Mouse (Mus musculus): ENCODE results near the gene Atp8b2. TPM values are rescaled to one million over a fixed set of nuclear protein-coding genes. Genes with fewer than 3 reads are reported as not detected.

Atp8b2 gene
- polyA plus RNA-seq (2016; fragmentation: Nextera tagmentation; extraction: Ambion mirVana) = 18.5 and 19.7 TPM in 2 replicates

DNA sequence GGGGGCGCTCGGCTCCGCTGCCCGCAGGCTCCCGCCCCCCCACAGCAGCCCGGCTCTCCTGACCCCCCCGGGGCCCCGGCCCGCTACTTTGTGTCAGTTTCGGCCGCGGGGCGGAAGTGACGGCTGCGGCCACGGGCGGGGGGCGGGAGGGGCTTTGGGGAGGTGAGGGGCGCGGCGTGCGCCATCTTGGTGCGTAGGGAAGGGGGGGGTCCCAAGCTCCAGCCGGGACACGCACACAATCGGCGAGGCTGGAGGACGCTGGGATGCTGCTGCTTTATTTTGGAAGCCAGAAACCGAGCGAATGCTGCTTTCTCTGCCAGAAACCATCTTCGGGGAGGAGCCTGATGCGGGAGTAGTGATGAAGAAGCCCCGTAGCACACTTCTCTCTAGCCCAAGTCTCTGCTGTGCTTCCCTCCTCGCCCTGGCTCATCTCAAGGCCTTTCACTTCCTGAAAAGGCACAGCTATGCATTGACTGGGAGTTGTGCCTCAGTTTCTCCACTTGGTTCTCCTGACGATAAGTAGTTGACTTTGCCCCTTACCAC lies at the start of gene Atp8b2:
Atp8b2 (minus strand) TSS at position 288 of the 543 bp plus-strand sequence.
- H3K4me1 ChIP-seq = peaks cover 54% of the 10 kb centered on the region
- peaks cover 8% of the 10 kb centered on the region for H3K36me3 ChIP-seq
- H3K9ac ChIP-seq = peak within 1 kb of the TSS; percentile 96
- peak; percentile 54 for ATAC-seq (ENCODE audit: low FRiP score, low read depth)
- H3K9me3 ChIP-seq = no peaks in the 10 kb centered on the region
- H3K4me3 ChIP-seq = peak within 1 kb of the TSS; percentile 96
- H3K4me2 ChIP-seq (replicated peaks) = peak within 1 kb of the TSS; percentile 99
- H3K27ac ChIP-seq = peak within 1 kb of the TSS; percentile 88
- under 1% methylated on average over 34 of the region's 35 CpGs for WGBS
- no peaks in the 10 kb centered on the region for H3K27me3 ChIP-seq (replicated peaks)

DNA sequence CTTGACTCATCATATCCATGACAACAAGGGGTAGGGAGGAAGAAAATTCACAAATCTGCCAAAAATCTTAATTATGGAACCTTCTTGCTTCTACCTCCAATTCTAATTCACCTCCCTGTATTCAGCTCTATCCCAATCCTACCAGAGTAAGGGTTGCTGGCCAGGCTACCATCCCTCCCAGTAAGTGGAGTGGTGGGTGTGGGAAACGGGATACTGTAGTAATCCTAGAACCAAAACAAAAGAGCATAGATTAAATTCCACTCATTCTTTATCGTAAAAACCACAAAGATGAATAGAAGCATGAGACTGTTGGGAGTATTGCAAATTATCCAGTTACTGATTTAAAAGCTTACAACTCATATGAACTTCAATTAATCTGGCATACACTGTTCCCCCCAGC lies 47.0 kb upstream of the Atp8b2 start:
- H3K9me3 ChIP-seq = no peaks in the 10 kb centered on the region
- 94% methylated on average over 2 of the region's 2 CpGs for WGBS
- peaks cover 91% of the 10 kb centered on the region for H3K36me3 ChIP-seq
- ATAC-seq (ENCODE audit: low FRiP score, low read depth) = no peak
- no peak overlapping the region for H3K4me2 ChIP-seq (replicated peaks)
- H3K27ac ChIP-seq = no peak overlapping the region
- H3K4me3 ChIP-seq = no peak overlapping the region
- H3K4me1 ChIP-seq = no peaks in the 10 kb centered on the region
- H3K27me3 ChIP-seq (replicated peaks) = no peaks in the 10 kb centered on the region
- no peak overlapping the region for H3K9ac ChIP-seq

DNA sequence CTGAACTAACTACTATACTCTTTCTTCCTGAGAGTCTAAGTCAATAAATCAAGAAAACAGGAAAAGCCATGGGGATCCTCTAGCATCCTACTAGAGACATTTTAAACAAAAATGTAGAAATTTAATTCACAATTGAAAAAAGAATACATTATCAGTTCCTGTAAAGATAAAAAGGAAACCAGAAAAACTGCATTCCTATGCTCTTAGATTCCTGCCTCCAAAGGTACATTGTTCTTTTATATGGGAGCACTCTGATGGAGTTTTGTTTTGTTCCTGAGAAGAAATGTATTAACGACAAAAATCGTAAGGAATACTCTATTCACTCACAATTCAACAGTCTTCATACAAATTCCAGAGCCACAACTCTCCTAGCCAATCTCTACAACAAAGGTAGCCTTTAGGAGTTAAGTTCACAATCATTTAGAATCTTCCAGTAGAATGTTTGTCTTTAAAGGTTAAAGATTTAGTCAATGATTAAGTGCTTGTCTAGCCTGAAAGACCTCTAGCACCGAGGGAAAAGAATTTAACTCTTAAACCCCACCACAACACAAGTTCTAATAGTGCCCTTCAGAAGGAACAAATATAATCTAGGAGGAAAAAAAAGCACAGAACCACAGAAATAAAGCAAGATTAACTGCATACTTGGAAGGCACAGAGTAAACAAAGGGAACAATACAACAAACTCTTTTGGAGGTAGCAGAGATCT lies 40.9 kb upstream of the Atp8b2 start:
- no peak for ATAC-seq (ENCODE audit: low FRiP score, low read depth)
- Histone ChIP-seq H3K27me3 (replicated peaks) (no peaks in the 10 kb centered on the region), H3K4me3 (no peak overlapping the region), H3K27ac (no peak overlapping the region), H3K9me3 (no peaks in the 10 kb centered on the region), H3K9ac (no peak overlapping the region), H3K4me1 (peaks cover 5% of the 10 kb centered on the region), H3K4me2 (replicated peaks) (no peak overlapping the region), H3K36me3 (peaks cover 68% of the 10 kb centered on the region)
- 82% methylated on average over 3 of the region's 3 CpGs for WGBS

DNA sequence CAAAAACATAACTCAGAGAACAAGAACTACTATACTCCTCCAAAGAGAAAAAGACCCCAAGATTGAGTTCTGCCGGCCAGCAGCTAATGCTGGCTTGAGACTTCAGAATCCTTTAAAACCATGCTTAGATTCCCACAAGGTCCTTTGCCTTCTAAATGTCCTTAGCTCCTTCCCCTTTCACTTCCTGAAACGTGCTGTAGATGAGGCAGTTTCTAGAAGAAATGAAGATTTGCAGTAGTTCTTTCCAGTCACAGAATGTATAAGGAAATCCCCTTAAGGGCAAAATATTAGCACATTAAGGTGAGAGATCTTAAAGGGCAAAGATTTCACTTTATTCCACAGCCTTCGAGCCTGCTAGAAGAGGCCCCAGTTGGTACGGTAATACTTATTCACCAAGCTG lies 36.5 kb upstream of the Atp8b2 start:
- no peak overlapping the region for H3K27ac ChIP-seq
- no peaks in the 10 kb centered on the region for H3K9me3 ChIP-seq
- no peak overlapping the region for H3K4me3 ChIP-seq
- peaks cover 17% of the 10 kb centered on the region for H3K4me1 ChIP-seq
- H3K27me3 ChIP-seq (replicated peaks) = no peaks in the 10 kb centered on the region
- peak overlapping the region; percentile 91; the same call in 1 of the 2 replicates for H3K4me2 ChIP-seq (replicated peaks)
- ATAC-seq (ENCODE audit: low FRiP score, low read depth) = no peak
- H3K36me3 ChIP-seq = peaks cover 41% of the 10 kb centered on the region
- H3K9ac ChIP-seq = no peak overlapping the region
- 88% methylated on average over 4 of the region's 4 CpGs for WGBS

DNA sequence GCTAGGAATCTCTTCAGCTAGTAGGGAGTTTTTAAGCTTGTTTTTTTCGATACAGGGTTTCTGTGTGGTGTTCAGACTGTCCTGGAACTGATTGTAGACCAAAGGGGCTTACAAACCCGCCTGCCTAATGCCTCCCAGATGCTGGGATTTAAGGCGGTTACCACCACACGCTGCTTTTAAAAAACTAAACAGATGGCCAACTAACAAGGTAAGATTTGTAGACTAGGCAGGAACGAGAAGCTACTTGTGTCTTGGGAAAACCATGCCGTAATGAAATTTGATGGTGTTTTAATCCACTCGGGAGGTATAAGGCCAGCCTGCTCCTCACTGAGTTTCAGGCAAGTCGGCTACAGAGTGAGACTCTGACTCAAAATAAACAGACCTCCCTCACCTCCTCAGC lies 35.8 kb upstream of the Atp8b2 start:
- Histone ChIP-seq H3K4me1 (peaks cover 17% of the 10 kb centered on the region), H3K9me3 (no peaks in the 10 kb centered on the region), H3K4me3 (peak overlapping the region; percentile 69), H3K27ac (peak overlapping the region; percentile 63), H3K9ac (peak overlapping the region; percentile 78), H3K36me3 (peaks cover 40% of the 10 kb centered on the region), H3K4me2 (replicated peaks) (peak overlapping the region; percentile 91), H3K27me3 (replicated peaks) (no peaks in the 10 kb centered on the region)
- 18% methylated on average over 8 of the region's 8 CpGs for WGBS
- ATAC-seq (ENCODE audit: low FRiP score, low read depth) = peak; percentile 35; the same call in 1 of the 2 replicates

DNA sequence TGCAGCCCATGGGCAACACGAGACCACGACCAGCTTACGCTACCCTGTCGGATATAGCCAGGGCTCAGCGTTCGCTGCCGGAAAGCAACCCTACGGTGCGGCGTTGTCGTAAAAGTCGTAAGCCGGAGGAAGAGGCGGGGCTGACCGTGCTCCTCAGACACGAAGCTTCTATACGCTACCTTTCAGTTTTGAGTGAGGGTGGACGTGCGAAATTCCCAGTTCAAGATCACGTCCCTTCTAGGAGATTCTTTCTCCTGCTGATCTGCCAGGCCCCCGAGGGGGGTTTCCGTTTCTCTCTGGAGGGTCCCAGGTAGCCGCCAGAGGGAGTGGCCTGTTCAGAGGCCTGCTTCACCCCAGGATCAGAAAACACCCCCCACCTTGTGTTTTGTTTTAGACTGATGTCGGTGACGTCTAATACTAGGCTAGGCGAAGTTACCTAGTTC lies 35.3 kb upstream of the Atp8b2 start, which contains the start of gene Hax1:
Hax1 (minus strand) TSS at position 169 of the 443 bp plus-strand sequence.
- peaks cover 17% of the 10 kb centered on the region for H3K4me1 ChIP-seq
- 0% methylated on average over 26 of the region's 26 CpGs for WGBS
- peak within 1 kb of the TSS; percentile 69 for H3K4me3 ChIP-seq
- peak within 1 kb of the TSS; percentile 78 for H3K9ac ChIP-seq
- no peaks in the 10 kb centered on the region for H3K27me3 ChIP-seq (replicated peaks)
- H3K4me2 ChIP-seq (replicated peaks) = peak within 1 kb of the TSS; percentile 91
- ATAC-seq (ENCODE audit: low FRiP score, low read depth) = peak; percentile 94
- H3K36me3 ChIP-seq = peaks cover 42% of the 10 kb centered on the region
- no peaks in the 10 kb centered on the region for H3K9me3 ChIP-seq
- H3K27ac ChIP-seq = peak within 1 kb of the TSS; percentile 63

DNA sequence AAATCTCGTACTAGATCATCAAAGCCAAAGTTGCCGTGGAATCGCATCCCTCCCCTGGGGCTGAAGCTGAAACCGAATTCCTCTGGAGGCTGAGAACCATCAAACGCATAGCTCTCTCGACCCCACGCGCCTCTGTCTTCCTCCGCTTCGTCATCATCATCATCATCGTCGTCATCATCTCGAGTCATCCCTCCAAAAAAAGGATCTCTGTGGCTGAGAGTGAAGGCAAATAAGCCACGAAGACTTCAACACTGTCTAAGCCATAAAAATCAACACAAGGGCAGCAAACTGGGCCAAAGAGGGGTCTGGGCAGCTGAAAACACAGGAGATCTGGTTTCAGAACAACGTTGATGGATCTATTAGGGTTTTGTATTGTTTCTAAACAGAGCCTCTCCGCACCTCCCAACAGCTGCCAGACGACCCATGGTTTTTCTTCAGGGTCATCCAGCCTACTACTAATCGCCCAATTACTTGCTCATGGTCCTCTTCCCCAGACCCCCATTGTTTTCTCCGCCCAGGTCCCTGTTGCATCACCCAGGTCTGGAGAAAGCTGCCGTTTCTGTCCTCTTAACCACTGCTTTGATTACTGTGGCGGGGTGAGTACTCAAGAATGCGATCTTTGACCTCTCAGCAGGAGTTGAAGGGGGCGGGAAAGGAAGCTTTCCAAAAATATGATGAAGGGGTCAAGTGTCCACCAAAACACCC lies 34.6 kb upstream of the Atp8b2 start:
- peaks cover 17% of the 10 kb centered on the region for H3K4me1 ChIP-seq
- peak overlapping the region; percentile 78 for H3K9ac ChIP-seq
- H3K4me2 ChIP-seq (replicated peaks) = peak overlapping the region; percentile 91
- no peaks in the 10 kb centered on the region for H3K27me3 ChIP-seq (replicated peaks)
- peaks cover 38% of the 10 kb centered on the region for H3K36me3 ChIP-seq
- 9% methylated on average over 23 of the region's 23 CpGs for WGBS
- no peaks in the 10 kb centered on the region for H3K9me3 ChIP-seq
- peak overlapping the region; percentile 69 for H3K4me3 ChIP-seq
- no peak overlapping the region for H3K27ac ChIP-seq
- peak; percentile 65 for ATAC-seq (ENCODE audit: low FRiP score, low read depth)

DNA sequence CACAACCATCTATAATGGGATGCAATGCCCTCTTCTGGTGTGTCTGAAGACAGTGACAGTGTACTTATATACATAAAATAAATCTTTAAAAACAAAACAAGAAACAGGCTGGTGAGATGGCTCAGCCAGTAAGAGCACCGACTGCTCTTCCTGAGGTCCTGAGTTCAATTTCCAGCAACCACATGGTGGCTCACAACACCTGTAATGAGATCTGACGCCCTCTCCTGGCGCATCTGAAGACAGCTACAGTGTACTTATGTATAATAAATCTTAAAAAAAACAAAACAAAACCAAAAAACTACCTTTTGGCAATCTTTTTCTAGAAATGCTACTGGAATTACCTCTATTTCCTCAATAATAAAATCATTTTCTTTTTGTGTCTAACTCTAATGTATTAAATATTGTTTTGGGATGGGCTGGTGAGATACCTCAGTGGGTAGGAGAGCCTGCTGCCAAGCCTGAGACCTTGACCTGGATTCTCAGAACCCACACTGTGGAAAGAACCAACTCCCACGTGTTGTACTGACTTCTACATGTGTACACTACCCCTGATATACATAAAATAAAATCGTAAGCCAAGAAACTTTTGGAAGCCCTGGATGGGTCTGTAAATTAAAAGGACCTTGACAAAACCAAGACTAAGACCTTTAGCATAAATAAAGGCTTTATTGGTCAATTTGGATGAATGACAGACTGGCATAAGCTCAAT lies 31.7 kb upstream of the Atp8b2 start:
- H3K4me3 ChIP-seq = no peak overlapping the region
- ATAC-seq (ENCODE audit: low FRiP score, low read depth) = no peak
- H3K36me3 ChIP-seq = peaks cover 17% of the 10 kb centered on the region; the same call in 1 of the 2 replicates
- WGBS = 95% methylated on average over 5 of the region's 5 CpGs
- no peak overlapping the region for H3K9ac ChIP-seq
- H3K27me3 ChIP-seq (replicated peaks) = no peaks in the 10 kb centered on the region
- peaks cover 17% of the 10 kb centered on the region for H3K4me1 ChIP-seq
- no peak overlapping the region for H3K27ac ChIP-seq
- no peaks in the 10 kb centered on the region for H3K9me3 ChIP-seq
- H3K4me2 ChIP-seq (replicated peaks) = no peak overlapping the region

DNA sequence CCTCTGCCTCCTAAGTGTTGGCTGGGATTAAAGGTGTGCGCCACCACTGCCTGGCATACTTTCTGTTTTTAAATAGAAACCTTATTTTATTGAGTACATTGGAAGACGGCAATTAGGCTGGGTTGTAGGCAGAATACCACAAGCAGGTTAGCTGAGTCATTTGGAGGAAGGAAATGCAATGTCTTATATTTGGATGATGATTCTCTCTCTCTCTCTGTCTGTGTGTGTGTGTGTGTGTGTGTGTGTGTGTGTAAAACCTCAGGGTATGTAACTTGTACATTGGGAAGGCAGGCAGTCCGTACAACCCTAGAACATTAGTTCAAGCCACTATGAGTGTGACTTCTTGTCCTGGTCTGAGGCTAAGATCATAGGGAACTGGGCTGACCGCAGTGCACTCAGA lies 24.5 kb upstream of the Atp8b2 start:
- no peak for ATAC-seq (ENCODE audit: low FRiP score, low read depth)

DNA sequence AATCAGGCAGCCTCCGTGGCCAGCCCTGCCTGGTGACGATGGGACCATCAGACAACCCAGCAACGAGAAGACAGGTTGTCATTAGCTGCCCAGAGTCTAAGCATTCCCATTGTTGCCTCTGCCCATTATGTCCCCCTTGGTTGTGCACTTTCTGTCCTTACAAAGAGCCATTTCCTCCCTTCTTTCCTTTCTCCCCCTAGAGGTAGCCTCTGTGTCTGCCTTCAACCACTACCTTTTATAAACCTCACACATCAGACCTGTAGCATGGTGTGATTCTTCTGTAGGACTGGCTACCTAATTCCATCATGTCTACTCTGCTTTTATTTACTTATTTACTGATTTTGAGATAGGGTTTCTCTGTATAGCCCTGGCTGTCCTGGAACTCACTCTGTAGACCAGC lies 23.9 kb upstream of the Atp8b2 start:
- no peak for ATAC-seq (ENCODE audit: low FRiP score, low read depth)
- no peak overlapping the region for H3K9ac ChIP-seq
- H3K27me3 ChIP-seq (replicated peaks) = no peaks in the 10 kb centered on the region
- H3K27ac ChIP-seq = no peak overlapping the region
- 43% methylated on average over 3 of the region's 3 CpGs for WGBS
- H3K4me1 ChIP-seq = no peaks in the 10 kb centered on the region
- no peak overlapping the region for H3K4me2 ChIP-seq (replicated peaks)
- H3K36me3 ChIP-seq = no peaks in the 10 kb centered on the region
- no peak overlapping the region for H3K4me3 ChIP-seq
- H3K9me3 ChIP-seq = no peaks in the 10 kb centered on the region

More for the DNA sequence above, 24.5 kb upstream of the Atp8b2 start:
- Histone ChIP-seq H3K4me3 (no peak overlapping the region), H3K27ac (no peak overlapping the region), H3K4me2 (replicated peaks) (no peak overlapping the region), H3K36me3 (no peaks in the 10 kb centered on the region), H3K9me3 (no peaks in the 10 kb centered on the region), H3K27me3 (replicated peaks) (no peaks in the 10 kb centered on the region), H3K4me1 (no peaks in the 10 kb centered on the region), H3K9ac (no peak overlapping the region)
- WGBS = 89% methylated on average over 4 of the region's 4 CpGs

DNA sequence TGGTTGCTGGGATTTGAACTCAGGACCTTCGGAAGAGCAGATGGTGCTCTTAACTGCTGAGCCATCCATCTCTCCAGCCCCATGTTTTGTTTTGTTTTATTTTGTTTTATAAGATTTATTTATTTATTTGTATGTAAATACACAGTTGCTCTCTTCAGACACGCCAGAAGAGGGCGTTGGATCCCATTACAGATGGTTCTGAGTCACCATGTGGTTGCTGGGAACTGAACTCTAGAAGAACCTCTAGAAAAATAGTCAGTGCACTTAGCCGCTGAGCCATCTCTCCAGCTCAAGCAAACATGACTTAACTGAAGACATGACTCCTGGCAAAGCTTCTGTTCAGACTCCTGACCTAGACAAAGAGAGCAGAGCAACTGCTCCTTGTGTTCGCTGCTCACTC lies 19.1 kb upstream of the Atp8b2 start:
- 76% methylated on average over 5 of the region's 5 CpGs for whole genome bisulfite sequencing

DNA sequence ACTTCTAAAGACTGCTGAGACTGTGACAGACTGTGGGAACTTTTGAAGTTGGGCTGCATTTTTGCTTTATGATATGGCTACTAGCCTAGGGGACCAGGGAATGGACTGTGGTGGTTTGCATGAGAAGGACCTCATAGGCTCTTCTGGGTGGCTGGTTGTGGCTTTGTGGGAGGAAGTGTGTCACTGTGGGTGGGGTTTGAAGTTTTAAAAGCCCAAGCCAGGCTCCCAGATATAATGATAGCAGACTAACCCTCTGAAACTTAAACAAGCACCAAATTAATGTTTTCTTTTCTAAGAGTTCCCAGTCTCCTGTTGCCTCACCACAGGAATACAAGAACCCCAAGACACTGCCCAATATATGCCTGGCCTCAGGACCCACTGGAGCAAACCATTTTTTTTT lies 13.6 kb upstream of the Atp8b2 start:
- no peak overlapping the region for H3K9ac ChIP-seq
- no peaks in the 10 kb centered on the region for H3K9me3 ChIP-seq
- no peak overlapping the region for H3K27ac ChIP-seq
- H3K27me3 ChIP-seq (replicated peaks) = no peaks in the 10 kb centered on the region
- no peaks in the 10 kb centered on the region for H3K36me3 ChIP-seq
- H3K4me1 ChIP-seq = no peaks in the 10 kb centered on the region
- no peak overlapping the region for H3K4me2 ChIP-seq (replicated peaks)
- H3K4me3 ChIP-seq = no peak overlapping the region
- ATAC-seq (ENCODE audit: low FRiP score, low read depth) = no peak

More for the DNA sequence above, 19.1 kb upstream of the Atp8b2 start:
- H3K4me3 ChIP-seq = no peak overlapping the region
- H3K4me2 ChIP-seq (replicated peaks) = no peak overlapping the region
- no peak overlapping the region for H3K9ac ChIP-seq
- no peak overlapping the region for H3K27ac ChIP-seq
- no peak for ATAC-seq (ENCODE audit: low FRiP score, low read depth)
- H3K36me3 ChIP-seq = no peaks in the 10 kb centered on the region
- no peaks in the 10 kb centered on the region for H3K4me1 ChIP-seq
- H3K27me3 ChIP-seq (replicated peaks) = no peaks in the 10 kb centered on the region
- no peaks in the 10 kb centered on the region for H3K9me3 ChIP-seq

All from neural tube, embryonic 12.5 days (tissue).